Mouse (Mus musculus): Measurements from ENCODE around the gene Nol4l. TPM values are rescaled to one million over a fixed set of nuclear protein-coding genes. Genes with fewer than 3 reads are reported as not detected.

The Nol4l gene
- polyA plus RNA-seq, 1 experiment from 2014 or later = 14.2 TPM

DNA sequence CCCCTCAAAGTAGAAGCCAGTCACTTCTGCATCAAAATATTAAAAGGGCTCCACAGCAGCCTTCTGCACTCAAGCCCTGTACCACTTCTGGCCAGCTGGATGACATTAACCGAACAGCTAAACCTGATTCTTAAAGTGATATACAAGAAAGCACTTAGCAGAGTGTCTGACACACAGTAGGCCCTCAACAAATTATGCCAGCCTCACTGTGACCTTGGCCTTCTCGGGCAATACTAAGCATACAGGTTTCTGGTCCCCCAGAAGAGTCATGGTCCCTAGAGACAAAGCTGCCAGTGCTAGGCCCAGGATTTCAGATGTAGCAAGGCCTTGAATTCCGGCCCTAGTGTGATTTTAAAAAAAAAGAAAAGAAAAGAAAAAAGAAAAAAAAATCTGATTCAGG lies 9.1 kb upstream of the Nol4l start:
- ATAC-seq (replicated peaks; ENCODE audit: low FRiP score) = no peak
- Histone ChIP-seq H3K4me3 (replicated peaks) (no peak overlapping the region), H3K4me1 (no peaks in the 10 kb centered on the region), H3K9ac (no peak overlapping the region), H3K27me3 (no peaks in the 10 kb centered on the region), H3K27ac (no peak overlapping the region), H3K9me3 (replicated peaks) (no peaks in the 10 kb centered on the region), H3K4me2 (no peak overlapping the region), H3K36me3 (no peaks in the 10 kb centered on the region)
- WGBS = 79% methylated on average over 3 of the region's 3 CpGs

DNA sequence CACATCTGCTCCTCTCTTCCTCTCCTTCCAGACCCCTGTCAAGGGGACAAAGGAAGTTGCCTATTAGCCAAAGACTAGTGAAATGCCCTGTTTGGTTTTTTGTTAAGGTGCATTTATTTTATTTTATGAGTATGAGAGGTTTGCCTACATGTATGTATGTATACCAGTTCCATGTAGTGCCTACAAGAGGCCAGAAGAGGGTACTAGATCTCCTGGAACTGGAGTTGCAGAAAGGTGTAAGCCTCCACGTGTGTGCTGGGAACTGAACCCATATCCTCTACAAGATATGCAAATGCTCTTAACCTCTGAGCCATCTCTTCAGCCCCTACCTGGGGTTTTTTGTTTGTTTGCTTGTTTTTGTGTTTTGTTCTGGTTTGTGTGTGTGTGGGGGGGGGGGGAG lies 4.2 kb upstream of the Nol4l start:
- Histone ChIP-seq H3K27me3 (peaks cover 13% of the 10 kb centered on the region), H3K36me3 (no peaks in the 10 kb centered on the region), H3K4me1 (peaks cover 15% of the 10 kb centered on the region), H3K9ac (no peak overlapping the region), H3K4me2 (no peak overlapping the region), H3K4me3 (replicated peaks) (no peak overlapping the region), H3K9me3 (replicated peaks) (no peaks in the 10 kb centered on the region), H3K27ac (no peak overlapping the region)
- ATAC-seq (replicated peaks; ENCODE audit: low FRiP score) = no peak
- 63% methylated on average over 1 of the region's 1 CpGs for WGBS

DNA sequence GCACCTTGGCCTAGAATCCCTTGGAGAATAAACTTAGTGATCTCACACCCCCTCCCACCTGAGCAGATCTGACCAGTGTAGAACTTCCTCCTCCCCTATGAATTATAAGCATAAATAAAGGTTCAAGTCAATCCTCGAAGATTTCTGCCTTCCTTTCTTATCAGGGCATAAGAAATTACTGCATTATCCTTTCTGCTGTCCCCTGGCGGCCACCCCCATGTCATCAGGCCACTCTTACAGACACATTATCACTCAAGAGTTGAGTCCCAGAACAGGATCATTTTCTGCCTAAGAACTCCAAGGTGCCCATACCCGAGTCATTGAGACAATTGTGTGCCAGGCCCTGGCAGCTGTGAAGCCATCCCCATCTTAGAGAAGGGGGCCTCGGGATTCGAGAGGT lies 1.2 kb upstream of the Nol4l start:
- H3K4me2 ChIP-seq = no peak overlapping the region
- no peak overlapping the region for H3K27ac ChIP-seq
- ATAC-seq (replicated peaks; ENCODE audit: low FRiP score) = no peak
- peaks cover 45% of the 10 kb centered on the region for H3K4me1 ChIP-seq
- no peaks in the 10 kb centered on the region for H3K9me3 ChIP-seq (replicated peaks)
- H3K27me3 ChIP-seq = peaks cover 25% of the 10 kb centered on the region
- no peaks in the 10 kb centered on the region for H3K36me3 ChIP-seq
- H3K9ac ChIP-seq = no peak overlapping the region
- no peak overlapping the region for H3K4me3 ChIP-seq (replicated peaks)
- WGBS = 58% methylated on average over 5 of the region's 5 CpGs

DNA sequence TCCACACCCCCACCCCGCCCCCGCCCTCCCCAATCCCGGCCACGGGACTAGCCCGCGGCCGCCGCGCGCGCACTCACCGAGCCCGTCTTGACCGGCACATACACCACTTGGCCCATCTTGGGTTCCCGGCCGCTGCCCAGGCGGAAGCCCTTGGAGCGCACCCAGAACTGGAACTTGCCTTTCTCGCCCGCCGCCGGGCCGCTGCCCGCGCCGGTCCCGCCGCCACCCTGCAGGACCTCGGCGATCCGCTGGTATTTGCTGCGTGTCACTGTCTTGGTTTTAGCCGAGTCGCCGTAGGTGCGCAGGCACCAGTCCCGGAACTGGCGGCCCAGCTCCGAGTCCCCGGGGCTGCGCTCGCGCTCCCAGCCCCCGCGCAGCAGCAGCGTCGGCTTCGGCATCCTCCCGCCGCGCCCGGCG lies 398 bp downstream of the Nol4l start:
- Histone ChIP-seq H3K36me3 (no peaks in the 10 kb centered on the region), H3K9me3 (replicated peaks) (no peaks in the 10 kb centered on the region), H3K4me3 (replicated peaks) (peak overlapping the region; percentile 63), H3K4me1 (peaks cover 56% of the 10 kb centered on the region), H3K4me2 (peak overlapping the region; percentile 99), H3K9ac (peak overlapping the region; percentile 55), H3K27me3 (peaks cover 25% of the 10 kb centered on the region), H3K27ac (peak overlapping the region; percentile 69)
- ATAC-seq (replicated peaks; ENCODE audit: low FRiP score) = peak; percentile 3; the same call in 1 of the 2 replicates
- WGBS = under 1% methylated on average over 35 of the region's 53 CpGs

DNA sequence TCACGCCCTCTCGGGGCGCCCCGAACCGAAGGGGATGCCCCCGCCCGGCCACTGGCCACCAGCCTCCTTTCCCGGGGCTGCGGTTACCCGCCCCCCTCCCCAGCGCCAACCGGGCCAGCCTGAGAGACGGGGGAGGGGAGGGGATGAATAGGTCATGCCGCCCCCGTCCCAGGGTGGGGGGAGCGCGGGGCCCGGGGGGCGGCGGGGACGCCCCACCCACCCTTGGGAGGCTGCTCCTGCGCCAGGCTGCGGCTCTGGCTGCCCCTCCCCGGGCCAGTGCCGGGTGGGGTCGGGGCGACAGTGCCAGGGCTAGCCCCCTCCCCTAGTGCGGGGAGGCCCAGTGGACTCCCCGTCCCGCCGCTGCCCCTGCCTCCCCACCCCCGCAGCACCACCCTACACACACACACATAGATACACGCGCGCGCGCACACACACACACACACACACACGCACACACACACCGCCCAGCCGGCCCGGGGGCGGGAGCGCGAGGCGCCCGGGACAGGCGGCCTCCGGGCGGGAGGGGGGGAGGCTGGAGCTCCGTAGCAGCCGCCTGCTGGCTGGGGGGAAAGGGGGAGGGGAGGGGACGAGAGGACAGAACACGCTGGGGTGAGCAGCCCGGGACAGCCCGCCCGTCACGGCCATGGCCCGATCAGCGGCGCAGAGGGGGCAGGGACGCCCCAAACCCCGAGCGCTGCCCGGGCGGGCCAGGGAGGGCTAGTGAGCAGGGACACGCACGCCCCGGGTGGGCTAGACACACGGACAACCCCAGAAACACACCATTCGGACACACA lies 1.0 kb downstream of the Nol4l start:
- ATAC-seq (replicated peaks; ENCODE audit: low FRiP score) = peak; percentile 31
- H3K27ac ChIP-seq = peak overlapping the region; percentile 69
- H3K4me1 ChIP-seq = peaks cover 56% of the 10 kb centered on the region
- peak overlapping the region; percentile 55 for H3K9ac ChIP-seq
- H3K9me3 ChIP-seq (replicated peaks) = no peaks in the 10 kb centered on the region
- H3K36me3 ChIP-seq = no peaks in the 10 kb centered on the region
- H3K4me2 ChIP-seq = peak overlapping the region; percentile 99
- peaks cover 25% of the 10 kb centered on the region for H3K27me3 ChIP-seq
- H3K4me3 ChIP-seq (replicated peaks) = peak overlapping the region; percentile 63
- under 1% methylated on average over 32 of the region's 70 CpGs for WGBS

DNA sequence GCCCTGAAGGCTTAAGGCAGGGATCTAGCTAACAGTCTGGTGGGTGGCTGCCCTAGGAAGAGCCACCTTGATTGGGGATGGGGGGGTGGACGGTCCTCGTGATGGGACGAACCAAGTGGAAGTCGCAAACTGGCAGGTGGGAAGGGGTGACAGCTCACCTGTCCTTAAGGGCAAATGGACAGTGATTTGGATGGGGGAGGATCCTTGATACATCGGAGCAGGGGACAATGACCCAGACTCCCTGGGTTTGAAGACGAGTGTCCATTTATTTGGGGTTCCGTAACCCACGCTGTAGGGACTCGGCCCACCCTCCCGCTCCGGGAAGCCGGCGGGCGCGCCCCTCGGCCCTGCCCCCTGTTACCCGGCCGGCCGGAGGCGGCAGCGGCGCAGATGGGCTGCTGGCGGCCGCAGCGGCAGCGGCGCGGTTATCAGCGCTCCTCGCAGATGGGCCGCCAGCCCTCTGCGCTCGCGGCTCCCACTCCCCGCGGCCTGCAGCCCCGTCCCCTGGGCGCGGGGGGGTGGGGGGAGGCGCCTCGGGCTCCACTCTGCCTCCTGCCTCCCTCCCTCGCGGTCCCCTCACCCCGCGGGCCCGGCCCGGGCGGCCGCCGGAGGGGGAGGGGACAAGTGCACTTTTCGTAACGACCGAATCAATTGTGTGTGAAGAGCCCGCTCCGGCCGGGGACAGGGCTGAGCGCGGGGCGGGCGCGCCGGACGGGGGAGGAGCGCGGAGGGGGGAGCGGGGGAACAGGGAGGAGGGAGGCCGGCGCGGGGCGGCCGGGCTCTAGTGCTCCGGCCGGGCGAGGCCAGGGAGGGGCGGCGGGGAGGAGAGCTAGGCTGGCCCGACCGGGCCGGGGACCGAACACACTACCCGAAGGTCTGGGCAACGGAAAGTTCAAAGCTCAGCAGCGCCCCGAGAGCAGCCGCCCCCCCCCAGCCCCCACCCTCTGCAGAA lies 1.9 kb downstream of the Nol4l start:
- Histone ChIP-seq H3K9me3 (replicated peaks) (no peaks in the 10 kb centered on the region), H3K27ac (peak overlapping the region; percentile 69), H3K27me3 (peaks cover 25% of the 10 kb centered on the region), H3K4me2 (peak overlapping the region; percentile 99), H3K4me3 (replicated peaks) (peak overlapping the region; percentile 63), H3K4me1 (peaks cover 64% of the 10 kb centered on the region), H3K36me3 (no peaks in the 10 kb centered on the region), H3K9ac (peak overlapping the region; percentile 55)
- 3% methylated on average over 64 of the region's 85 CpGs for WGBS
- peak; percentile 74 for ATAC-seq (replicated peaks; ENCODE audit: low FRiP score)

DNA sequence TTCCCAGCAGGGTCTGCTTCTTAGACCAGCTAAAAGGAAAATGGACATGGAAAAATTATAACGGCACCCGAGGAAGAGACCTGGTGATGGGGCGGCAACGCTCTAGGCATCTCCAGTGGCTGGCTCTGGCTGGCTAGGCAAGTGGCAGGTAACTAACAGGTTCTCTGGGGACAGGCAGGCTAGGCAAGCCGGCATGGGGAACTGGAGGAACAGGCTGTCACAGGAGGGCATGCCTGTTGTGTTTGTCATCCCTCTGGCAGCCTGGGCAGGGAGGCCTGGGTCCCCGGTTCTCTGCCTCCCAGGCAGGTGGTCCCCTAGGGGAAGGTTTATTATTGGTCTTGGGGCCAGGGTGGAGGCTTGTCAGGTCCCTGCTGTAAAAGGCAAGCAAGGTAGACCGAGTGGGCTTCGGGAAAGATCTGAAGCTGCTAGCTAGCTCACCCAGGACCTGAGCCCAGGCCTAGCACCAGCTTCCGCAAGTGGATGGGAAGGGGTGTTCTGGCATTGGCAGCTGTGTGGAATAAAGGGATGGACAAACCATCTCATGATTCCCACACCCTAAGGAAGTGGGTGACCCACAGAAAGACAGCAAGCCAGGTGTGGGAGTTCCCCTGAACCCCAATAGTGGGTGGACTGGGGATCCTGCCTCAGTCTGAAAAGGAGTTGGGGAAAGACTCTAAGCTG lies 2.8 kb downstream of the Nol4l start:
- Histone ChIP-seq H3K4me3 (replicated peaks) (peak overlapping the region; percentile 63; the same call in 1 of the 2 replicates), H3K4me1 (peaks cover 72% of the 10 kb centered on the region), H3K36me3 (no peaks in the 10 kb centered on the region), H3K9me3 (replicated peaks) (no peaks in the 10 kb centered on the region), H3K4me2 (peak overlapping the region; percentile 99; the same call in 1 of the 2 replicates), H3K27me3 (peaks cover 25% of the 10 kb centered on the region), H3K27ac (peak overlapping the region; percentile 69), H3K9ac (0 out of 2 replicates have a peak overlapping the region, but pooled peaks have one; percentile 55)
- 55% methylated on average over 9 of the region's 9 CpGs for WGBS
- no peak for ATAC-seq (replicated peaks; ENCODE audit: low FRiP score)

DNA sequence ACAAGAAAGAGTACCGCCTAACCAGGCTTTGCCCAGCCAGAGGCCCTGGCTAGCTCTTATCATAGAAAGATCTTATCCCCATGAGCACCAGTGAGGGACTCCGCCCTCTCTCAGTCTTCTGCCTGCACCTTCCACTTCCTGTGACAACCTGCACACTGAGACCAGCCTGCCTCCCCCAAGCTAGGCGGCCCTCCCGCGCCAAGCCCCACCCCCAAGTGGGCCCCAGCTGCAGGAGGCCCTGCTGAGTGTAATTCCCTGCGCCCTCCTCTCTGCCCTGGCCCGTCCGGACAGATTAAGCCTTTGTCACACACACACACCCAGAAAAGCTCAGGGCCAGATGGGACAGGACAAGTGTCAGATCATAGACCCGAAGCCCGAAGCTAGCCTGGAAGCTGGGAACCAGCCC lies 3.9 kb downstream of the Nol4l start:
- Histone ChIP-seq H3K27ac (peak overlapping the region; percentile 68), H3K27me3 (peaks cover 18% of the 10 kb centered on the region), H3K9ac (no peak overlapping the region), H3K36me3 (no peaks in the 10 kb centered on the region), H3K9me3 (replicated peaks) (no peaks in the 10 kb centered on the region), H3K4me3 (replicated peaks) (no peak overlapping the region), H3K4me2 (peak overlapping the region; percentile 27), H3K4me1 (peaks cover 76% of the 10 kb centered on the region)
- ATAC-seq (replicated peaks; ENCODE audit: low FRiP score) = peak; percentile 30
- 9% methylated on average over 10 of the region's 10 CpGs for WGBS

DNA sequence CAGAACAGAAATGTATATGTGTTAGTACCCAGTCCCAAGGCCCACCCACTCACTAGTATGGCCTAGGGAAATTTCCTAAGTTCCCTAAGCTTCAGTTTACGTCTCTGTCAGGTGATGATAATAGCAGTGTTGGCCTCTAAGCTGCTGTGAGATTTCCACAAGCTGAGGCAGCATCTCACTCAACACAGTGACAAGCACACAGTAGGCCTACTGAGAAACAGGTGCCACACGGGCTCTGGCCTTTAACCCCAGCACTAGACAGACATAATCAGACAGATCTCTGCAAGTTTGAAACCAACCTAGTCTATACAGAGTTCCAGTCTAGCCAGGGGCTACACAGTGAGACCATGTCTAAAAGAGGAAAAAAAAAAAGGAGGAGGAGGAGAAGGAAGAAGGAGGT lies 5.0 kb downstream of the Nol4l start:
- ATAC-seq (replicated peaks; ENCODE audit: low FRiP score) = no peak
- no peak overlapping the region for H3K4me3 ChIP-seq (replicated peaks)
- H3K36me3 ChIP-seq = no peaks in the 10 kb centered on the region
- no peak overlapping the region for H3K9ac ChIP-seq
- H3K27ac ChIP-seq = no peak overlapping the region
- H3K4me2 ChIP-seq = no peak overlapping the region
- WGBS = 77% methylated on average over 2 of the region's 2 CpGs
- peaks cover 12% of the 10 kb centered on the region for H3K27me3 ChIP-seq
- H3K4me1 ChIP-seq = peaks cover 67% of the 10 kb centered on the region
- no peaks in the 10 kb centered on the region for H3K9me3 ChIP-seq (replicated peaks)

DNA sequence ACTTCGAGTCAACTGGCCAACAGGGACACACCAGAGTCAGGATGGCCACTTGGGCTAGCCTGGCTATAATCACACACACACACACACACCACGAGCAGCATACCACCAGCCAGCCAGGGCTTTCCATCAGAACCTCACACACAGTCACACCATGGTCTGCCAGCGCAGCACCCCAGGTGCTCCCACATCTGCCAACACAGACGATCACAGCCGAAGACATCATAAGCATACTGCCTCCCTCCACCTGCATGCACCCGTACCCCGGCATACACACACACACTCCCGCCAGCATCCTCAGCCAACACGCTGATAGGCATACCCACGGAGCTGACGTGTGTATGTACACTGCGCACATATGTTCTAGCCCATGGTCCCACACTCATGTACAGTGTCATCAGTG lies 6.1 kb downstream of the Nol4l start:
- Histone ChIP-seq H3K27me3 (peaks cover 12% of the 10 kb centered on the region; the same call in 1 of the 2 replicates), H3K27ac (no peak overlapping the region), H3K4me3 (replicated peaks) (no peak overlapping the region), H3K36me3 (no peaks in the 10 kb centered on the region), H3K9ac (no peak overlapping the region), H3K4me2 (no peak overlapping the region), H3K9me3 (replicated peaks) (no peaks in the 10 kb centered on the region), H3K4me1 (peaks cover 58% of the 10 kb centered on the region)
- WGBS = 85% methylated on average over 12 of the region's 12 CpGs
- no peak for ATAC-seq (replicated peaks; ENCODE audit: low FRiP score)

DNA sequence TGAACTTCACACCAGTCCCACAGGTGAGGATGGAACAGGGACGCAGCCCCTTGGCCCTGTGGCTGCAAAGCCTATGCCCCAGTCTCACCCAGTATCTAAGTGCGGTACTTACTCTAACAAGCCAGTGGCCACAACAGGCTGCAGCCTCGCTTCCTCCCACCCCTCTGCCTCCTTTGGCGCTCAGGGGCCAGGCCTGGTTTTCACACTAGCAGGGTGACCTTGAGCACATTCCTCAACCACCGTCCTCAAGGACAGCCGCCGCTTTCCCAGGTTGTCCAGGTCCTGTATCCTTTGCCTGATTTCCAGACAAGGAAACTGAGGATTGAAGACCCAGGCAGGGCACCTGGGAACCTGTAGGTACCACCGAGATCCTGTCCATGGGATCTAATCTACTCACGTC lies 6.6 kb downstream of the Nol4l start:
- no peaks in the 10 kb centered on the region for H3K9me3 ChIP-seq (replicated peaks)
- peaks cover 12% of the 10 kb centered on the region; the same call in 1 of the 2 replicates for H3K27me3 ChIP-seq
- ATAC-seq (replicated peaks; ENCODE audit: low FRiP score) = no peak
- H3K4me3 ChIP-seq (replicated peaks) = no peak overlapping the region
- WGBS = 64% methylated on average over 9 of the region's 9 CpGs
- peaks cover 52% of the 10 kb centered on the region for H3K4me1 ChIP-seq
- no peak overlapping the region for H3K4me2 ChIP-seq
- H3K9ac ChIP-seq = no peak overlapping the region
- H3K36me3 ChIP-seq = no peaks in the 10 kb centered on the region
- H3K27ac ChIP-seq = no peak overlapping the region
